Mouse (Mus musculus) hindbrain, embryonic 12.5 days (tissue): ENCODE results near the gene Icam5. TPM values are rescaled to one million over a fixed set of nuclear protein-coding genes. Genes with fewer than 3 reads are reported as not detected.
"Not testable (repeated sequence)": the region's sequence is repeated elsewhere in the genome, so short reads cannot be mapped to it uniquely, and the experiment has no call there.

Experiments used
- ATAC-seq: fragments of 200-750 bp; cut with Nextera tagmentation; 2 replicates; pipeline ENCODE4 v1.8.0; 2017; ENCODE audit warnings: moderate TSS enrichment; ENCODE audit not compliant: low FRiP score
- H3K27ac ChIP-seq: fragments of 300-500 bp; sonication (generic); 2 replicates; pipeline ENCODE4 v1.5.1; 2016; ENCODE audit warnings: mild to moderate bottlenecking
- H3K27me3 ChIP-seq: fragments of 300-500 bp; sonication (generic); 2 replicates; pipeline ENCODE4 v1.6.1; 2016; ENCODE audit warnings: mild to moderate bottlenecking
- H3K36me3 ChIP-seq: fragments of 300-500 bp; sonication (generic); 2 replicates; pipeline ENCODE4 v1.6.1; 2016; ENCODE audit warnings: mild to moderate bottlenecking
- H3K4me1 ChIP-seq: fragments of 300-500 bp; sonication (generic); 2 replicates; pipeline ENCODE4 v1.6.1; 2016
- H3K4me2 ChIP-seq: fragments of 300-500 bp; sonication (generic); replicated peaks from 2 replicates; pipeline ENCODE4 v1.6.1; 2016; ENCODE audit warnings: mild to moderate bottlenecking
- H3K4me3 ChIP-seq: fragments of 300-500 bp; sonication (generic); 2 replicates; pipeline ENCODE4 v1.5.1; 2016; ENCODE audit warnings: mild to moderate bottlenecking
- H3K9ac ChIP-seq: fragments of 300-500 bp; sonication (generic); 2 replicates; pipeline ENCODE4 v1.6.1; 2016; ENCODE audit warnings: mild to moderate bottlenecking, moderate library complexity
- H3K9me3 ChIP-seq: fragments of 300-500 bp; sonication (generic); replicated peaks from 2 replicates; pipeline ENCODE4 v1.6.1; 2016; ENCODE audit warnings: mild to moderate bottlenecking
- WGBS: fragments of 180-500 bp; shearing (Covaris S2); methylation state at CpG from one replicate; pipeline ENCODE4 v1.1.7; 2016; 5-methylcytosine and 5-hydroxymethylcytosine counted together
- polyA plus RNA-seq: library from polyadenylated mRNA; unstranded; fragments of >200 nt; fragmentation: Nextera tagmentation; extraction: Ambion mirVana; gene quantifications from 2 replicates; pipeline ENCODE4 v1.2.1, GENCODE M21; 2016

Gene Icam5
- polyA plus RNA-seq, 1 experiment from 2014 or later: 0.13 TPM

DNA sequence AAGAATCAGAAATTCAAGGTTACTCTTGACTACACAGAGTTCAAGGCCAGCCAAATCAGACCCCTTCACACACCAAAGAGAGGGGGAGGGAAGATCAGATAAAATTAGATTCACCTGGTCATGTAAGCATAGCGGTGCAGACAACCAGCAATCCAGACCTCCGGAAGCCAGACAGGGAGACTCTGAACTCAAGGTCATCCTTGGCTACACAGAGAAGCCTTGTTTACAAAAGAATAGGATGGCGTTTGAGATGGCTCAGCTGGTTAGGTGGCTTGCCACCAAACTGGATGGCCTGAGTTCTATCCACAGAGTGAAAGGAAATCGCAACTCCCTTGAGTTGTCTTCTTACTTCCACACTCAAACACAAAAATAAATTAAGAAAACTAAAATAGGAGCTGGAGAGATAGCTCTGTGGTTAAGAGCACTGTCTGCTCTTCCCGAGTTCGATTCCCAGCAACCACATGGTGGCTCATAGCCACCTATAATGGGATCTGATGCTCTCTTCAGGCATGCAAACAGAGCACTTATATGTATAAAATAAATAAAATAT lies 30.1 kb upstream of the Icam5 start:
- Histone ChIP-seq H3K27ac (no peak overlapping the region), H3K36me3 (peaks cover 22% of the 10 kb centered on the region), H3K4me3 (no peak overlapping the region), H3K4me2 (no peak overlapping the region), H3K9me3 (no peaks in the 10 kb centered on the region), H3K4me1 (peaks cover 9% of the 10 kb centered on the region), H3K9ac (0 out of 2 replicates have a peak overlapping the region, but pooled peaks have one; percentile 18), H3K27me3 (no peaks in the 10 kb centered on the region)
- ATAC-seq: no peak
- WGBS: 70% methylated on average over 6 of the region's 6 CpGs

DNA sequence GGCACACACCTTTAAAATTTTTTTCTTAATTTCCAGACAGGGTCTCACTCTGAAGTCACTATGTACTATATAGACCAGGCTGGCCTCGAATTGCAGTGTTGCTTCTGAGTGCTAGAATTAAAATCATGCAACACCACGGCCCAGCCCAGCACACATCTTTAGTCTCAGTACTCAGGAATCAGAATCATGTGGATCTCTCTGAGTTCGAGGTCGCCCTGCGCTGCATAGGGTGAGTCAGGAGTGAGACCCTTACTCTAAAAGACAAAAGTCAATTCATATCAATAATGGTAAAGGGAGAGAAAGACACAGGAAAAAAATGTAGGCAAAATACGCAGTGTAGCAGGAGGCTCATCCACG lies 29.6 kb upstream of the Icam5 start:
- Histone ChIP-seq H3K4me1 (peaks cover 9% of the 10 kb centered on the region), H3K9me3 (no peaks in the 10 kb centered on the region), H3K36me3 (peaks cover 28% of the 10 kb centered on the region), H3K27ac (peak overlapping the region; percentile 76), H3K27me3 (no peaks in the 10 kb centered on the region), H3K4me2 (peak overlapping the region; percentile 60), H3K9ac (peak overlapping the region; percentile 87), H3K4me3 (peak overlapping the region; percentile 84)
- WGBS: 11% methylated on average over 7 of the region's 7 CpGs
- ATAC-seq: peak; percentile 57

DNA sequence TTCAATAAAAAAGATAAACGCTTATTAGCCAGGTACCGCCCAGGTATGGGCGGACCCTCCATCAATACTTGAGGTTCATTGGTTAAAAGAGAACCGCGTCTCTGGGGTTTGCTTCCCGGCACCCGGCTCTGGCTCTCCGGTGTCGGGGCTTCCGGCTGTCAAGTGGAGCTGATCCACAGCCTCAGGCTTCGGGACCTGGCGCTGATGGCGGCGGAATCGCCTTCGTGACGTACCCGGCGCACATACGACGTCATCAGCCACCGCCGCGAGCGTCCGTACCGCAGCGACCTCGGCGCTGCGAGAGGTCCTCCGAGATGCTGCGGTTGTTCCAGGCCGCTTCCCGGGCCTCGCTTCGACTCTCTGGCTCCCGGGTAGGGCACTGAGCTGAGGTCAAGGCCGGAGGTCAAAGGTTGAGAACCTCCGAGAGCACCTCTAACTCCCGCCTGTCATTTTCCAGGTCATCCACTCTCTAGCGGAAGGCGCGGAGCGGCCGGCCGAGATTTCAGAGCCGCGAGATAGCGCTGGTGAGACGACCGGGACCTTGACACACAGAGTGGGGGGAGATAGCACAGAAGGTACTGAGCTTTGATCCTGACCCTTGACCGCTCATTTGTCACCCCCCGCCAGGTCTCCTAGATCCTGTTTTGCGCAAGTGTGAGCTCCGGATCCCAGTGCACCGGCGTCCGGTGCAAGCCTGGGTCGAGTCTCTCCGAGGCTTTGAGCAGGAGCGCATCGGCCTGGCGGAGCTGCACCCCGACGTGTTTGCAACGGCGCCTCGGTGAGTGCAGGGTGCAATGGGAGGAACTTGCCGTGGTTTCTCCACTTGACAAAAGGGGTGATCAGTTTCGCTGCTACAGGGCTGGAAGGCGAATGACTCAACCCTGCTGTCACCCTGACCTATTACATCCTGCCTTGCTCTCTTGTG lies 29.0 kb upstream of the Icam5 start, which contains the start of gene Mrpl4:
Gene Mrpl4, plus strand, starts transcription at position 112 of the 925 bp plus-strand sequence.
- Histone ChIP-seq H3K36me3 (peaks cover 34% of the 10 kb centered on the region), H3K4me1 (peaks cover 9% of the 10 kb centered on the region), H3K27me3 (no peaks in the 10 kb centered on the region), H3K4me2 (peak within 1 kb of the TSS; percentile 60), H3K9ac (peak within 1 kb of the TSS; percentile 87), H3K9me3 (no peaks in the 10 kb centered on the region), H3K4me3 (peak within 1 kb of the TSS; percentile 84), H3K27ac (peak within 1 kb of the TSS; percentile 76)
- WGBS: under 1% methylated on average over 72 of the region's 72 CpGs
- ATAC-seq: peak; percentile 91

DNA sequence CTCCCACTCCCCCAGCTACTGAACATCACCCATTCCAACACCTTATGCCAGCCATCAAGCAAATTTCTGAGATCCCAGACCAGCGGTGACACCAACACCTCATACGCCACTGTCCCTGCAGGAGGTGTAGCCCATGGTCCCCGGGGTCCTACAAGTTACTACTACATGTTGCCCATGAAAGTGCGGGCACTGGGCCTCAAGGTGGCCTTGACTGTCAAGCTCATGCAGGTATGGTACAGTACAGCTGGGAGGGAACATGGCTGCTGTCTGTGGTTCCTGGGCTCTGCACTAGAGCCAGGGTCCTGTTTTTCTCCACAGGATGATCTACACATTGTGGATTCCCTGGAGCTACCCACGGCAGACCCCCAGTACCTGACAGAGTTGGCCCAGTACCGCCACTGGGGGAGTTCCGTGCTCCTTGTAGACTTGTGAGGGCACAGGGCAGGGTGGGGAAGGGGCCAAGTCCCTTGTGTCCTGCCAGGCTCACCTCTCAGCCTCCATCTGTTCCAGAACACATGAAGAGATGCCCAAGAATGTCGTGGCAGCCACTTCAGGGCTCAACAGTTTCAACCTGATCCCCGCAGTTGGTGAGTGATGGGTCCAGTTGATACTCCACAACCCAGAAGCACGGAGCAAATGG lies 24.4 kb upstream of the Icam5 start:
- 94% methylated on average over 10 of the region's 10 CpGs for WGBS
- peaks cover 51% of the 10 kb centered on the region for H3K36me3 ChIP-seq
- H3K4me3 ChIP-seq: no peak overlapping the region
- ATAC-seq: no peak
- peaks cover 9% of the 10 kb centered on the region for H3K4me1 ChIP-seq
- H3K9ac ChIP-seq: no peak overlapping the region
- no peak overlapping the region for H3K27ac ChIP-seq
- no peaks in the 10 kb centered on the region for H3K9me3 ChIP-seq
- H3K4me2 ChIP-seq: no peak overlapping the region
- H3K27me3 ChIP-seq: peaks cover 10% of the 10 kb centered on the region

DNA sequence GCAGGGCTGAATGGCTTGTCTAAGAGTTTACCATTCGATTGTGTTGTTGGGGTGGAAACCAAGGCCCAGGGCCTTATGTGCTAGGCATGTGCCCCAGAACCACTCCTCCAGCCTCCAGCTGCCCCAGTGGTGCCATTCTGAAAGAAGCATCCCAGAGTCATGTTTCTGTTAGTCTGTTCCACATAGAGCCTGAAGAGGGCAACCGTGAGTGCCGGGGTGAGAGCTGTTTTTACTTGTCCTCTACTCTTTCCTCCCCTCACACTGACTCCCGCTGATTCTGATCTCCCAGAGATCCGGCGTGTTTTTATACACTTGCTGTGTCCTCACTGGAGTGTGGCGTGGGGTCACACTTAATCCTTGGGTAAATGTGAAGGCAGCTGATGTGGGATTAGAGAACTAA lies 23.9 kb upstream of the Icam5 start:
- H3K4me3 ChIP-seq: no peak overlapping the region
- H3K27ac ChIP-seq: no peak overlapping the region
- peaks cover 13% of the 10 kb centered on the region for H3K27me3 ChIP-seq
- peaks cover 51% of the 10 kb centered on the region for H3K36me3 ChIP-seq
- no peak overlapping the region for H3K9ac ChIP-seq
- 87% methylated on average over 7 of the region's 7 CpGs for WGBS
- H3K4me1 ChIP-seq: peaks cover 9% of the 10 kb centered on the region
- H3K9me3 ChIP-seq: no peaks in the 10 kb centered on the region
- no peak overlapping the region for H3K4me2 ChIP-seq
- ATAC-seq: no peak

DNA sequence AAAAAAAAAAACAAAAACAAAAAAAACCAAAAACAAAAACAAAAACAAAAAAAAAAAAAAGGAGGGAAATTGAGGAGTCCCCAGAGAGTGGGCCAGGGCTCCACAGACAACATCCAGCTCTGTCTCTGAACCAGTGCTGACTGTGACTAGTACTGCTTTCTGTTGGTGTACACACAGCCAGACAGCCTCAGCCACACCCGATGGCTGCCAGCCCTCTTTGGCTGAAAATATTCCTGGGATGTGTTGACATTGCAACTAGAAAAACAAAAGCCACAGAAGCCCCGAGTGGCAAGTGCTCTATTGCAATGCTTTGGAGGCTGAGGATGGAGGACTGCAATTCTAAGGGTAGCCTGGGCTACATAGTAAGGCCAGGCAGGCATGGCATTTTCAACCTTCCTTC lies 21.5 kb upstream of the Icam5 start:
- no peaks in the 10 kb centered on the region; the same call in 1 of the 2 replicates for H3K9me3 ChIP-seq
- no peak overlapping the region for H3K4me2 ChIP-seq
- no peak for ATAC-seq
- H3K4me3 ChIP-seq: no peak overlapping the region
- 67% methylated on average over 2 of the region's 2 CpGs for WGBS
- no peak overlapping the region for H3K9ac ChIP-seq
- peaks cover 41% of the 10 kb centered on the region for H3K36me3 ChIP-seq
- no peaks in the 10 kb centered on the region for H3K4me1 ChIP-seq
- no peak overlapping the region for H3K27ac ChIP-seq
- peaks cover 34% of the 10 kb centered on the region for H3K27me3 ChIP-seq

DNA sequence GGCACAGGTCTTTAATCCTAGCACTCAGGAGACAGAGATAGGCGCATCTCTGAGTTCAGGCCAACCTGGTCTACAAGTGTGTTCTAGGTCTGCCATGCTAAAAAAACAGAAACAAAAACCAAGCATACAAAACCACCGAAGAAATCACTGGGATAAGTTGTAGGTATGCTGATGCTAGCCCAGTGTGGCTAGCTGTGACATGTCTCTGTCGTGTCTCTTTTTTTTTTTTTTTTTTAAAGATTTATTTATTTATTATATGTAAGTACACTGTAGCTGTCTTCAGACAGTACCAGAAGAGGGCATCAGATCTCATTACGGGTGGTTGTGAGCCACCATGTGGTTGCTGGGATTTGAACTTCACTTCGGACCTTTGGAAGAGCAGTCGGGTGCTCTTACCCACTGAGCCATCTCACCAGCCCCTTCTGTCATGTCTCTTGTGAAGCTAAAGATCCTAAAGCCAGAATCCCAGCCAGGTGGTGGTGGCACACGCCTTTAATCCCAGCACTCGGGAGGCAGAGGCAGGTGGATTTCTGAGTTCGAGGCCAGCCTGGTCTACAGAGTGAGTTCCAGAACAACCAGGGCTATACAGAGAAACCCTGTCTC lies 20.8 kb upstream of the Icam5 start:
- 75% methylated on average over 9 of the region's 9 CpGs for WGBS
- not testable (repeated sequence) for H3K9me3 ChIP-seq, H3K9ac ChIP-seq, H3K4me1 ChIP-seq, ATAC-seq, H3K4me3 ChIP-seq, H3K27ac ChIP-seq, H3K4me2 ChIP-seq
- Histone ChIP-seq H3K27me3 (peaks cover 41% of the 10 kb centered on the region), H3K36me3 (peaks cover 34% of the 10 kb centered on the region)

DNA sequence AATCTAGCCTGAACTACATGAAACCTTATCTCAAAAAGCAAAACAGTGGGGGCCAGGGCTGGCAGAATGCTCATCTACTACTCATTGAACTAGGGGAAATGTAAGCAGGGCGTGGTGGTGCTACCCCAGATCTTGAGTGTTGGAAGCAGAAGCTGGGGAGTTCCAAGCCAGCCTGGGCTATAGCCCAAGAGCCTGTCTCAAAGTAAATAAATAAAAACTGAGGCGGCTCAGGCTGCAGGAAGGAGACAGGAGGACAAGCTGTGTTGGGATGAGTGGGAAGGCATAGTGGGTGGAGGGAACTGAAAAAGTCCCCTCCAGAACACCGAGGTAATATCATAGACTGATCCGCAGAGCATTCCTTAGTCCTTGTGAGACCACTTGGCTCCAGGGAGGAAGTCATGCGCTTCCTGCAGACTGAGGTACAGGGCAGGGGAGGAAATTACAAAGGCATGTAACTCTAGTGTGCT lies 20.0 kb upstream of the Icam5 start:
- peaks cover 50% of the 10 kb centered on the region for H3K27me3 ChIP-seq
- no peak overlapping the region for H3K4me3 ChIP-seq
- WGBS: 68% methylated on average over 5 of the region's 5 CpGs
- no peak overlapping the region for H3K9ac ChIP-seq
- peaks cover 27% of the 10 kb centered on the region for H3K36me3 ChIP-seq
- H3K4me2 ChIP-seq: no peak overlapping the region
- no peak overlapping the region for H3K27ac ChIP-seq
- H3K4me1 ChIP-seq: peaks cover 4% of the 10 kb centered on the region; the same call in 1 of the 2 replicates
- ATAC-seq: no peak
- no peaks in the 10 kb centered on the region; the same call in 1 of the 2 replicates for H3K9me3 ChIP-seq

DNA sequence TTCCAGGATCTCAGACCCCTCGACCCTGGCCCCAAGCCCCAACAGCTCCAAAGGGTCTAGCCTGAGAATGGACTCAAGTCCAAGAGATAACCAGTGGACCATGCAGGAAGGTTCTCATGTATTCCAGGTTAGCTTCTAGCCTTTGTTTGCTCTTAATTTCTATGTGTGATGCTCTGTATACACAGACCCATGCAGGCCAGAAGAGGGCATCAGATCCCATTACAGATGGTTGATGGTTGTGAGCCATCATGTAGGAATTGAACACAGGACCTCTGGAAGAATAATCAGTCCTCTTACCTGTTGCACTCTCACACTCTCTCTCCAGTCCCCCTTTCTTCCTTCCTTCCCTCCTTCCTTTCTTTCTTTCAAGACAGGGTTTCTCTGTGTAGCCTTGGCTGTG lies 19.5 kb upstream of the Icam5 start:
- H3K4me3 ChIP-seq: no peak overlapping the region
- H3K9ac ChIP-seq: no peak overlapping the region
- H3K4me2 ChIP-seq: no peak overlapping the region
- WGBS: 52% methylated on average over 1 of the region's 1 CpGs
- H3K27ac ChIP-seq: no peak overlapping the region
- H3K27me3 ChIP-seq: peaks cover 55% of the 10 kb centered on the region
- peaks cover 4% of the 10 kb centered on the region; the same call in 1 of the 2 replicates for H3K4me1 ChIP-seq
- no peaks in the 10 kb centered on the region; the same call in 1 of the 2 replicates for H3K9me3 ChIP-seq
- peaks cover 22% of the 10 kb centered on the region for H3K36me3 ChIP-seq
- no peak for ATAC-seq

DNA sequence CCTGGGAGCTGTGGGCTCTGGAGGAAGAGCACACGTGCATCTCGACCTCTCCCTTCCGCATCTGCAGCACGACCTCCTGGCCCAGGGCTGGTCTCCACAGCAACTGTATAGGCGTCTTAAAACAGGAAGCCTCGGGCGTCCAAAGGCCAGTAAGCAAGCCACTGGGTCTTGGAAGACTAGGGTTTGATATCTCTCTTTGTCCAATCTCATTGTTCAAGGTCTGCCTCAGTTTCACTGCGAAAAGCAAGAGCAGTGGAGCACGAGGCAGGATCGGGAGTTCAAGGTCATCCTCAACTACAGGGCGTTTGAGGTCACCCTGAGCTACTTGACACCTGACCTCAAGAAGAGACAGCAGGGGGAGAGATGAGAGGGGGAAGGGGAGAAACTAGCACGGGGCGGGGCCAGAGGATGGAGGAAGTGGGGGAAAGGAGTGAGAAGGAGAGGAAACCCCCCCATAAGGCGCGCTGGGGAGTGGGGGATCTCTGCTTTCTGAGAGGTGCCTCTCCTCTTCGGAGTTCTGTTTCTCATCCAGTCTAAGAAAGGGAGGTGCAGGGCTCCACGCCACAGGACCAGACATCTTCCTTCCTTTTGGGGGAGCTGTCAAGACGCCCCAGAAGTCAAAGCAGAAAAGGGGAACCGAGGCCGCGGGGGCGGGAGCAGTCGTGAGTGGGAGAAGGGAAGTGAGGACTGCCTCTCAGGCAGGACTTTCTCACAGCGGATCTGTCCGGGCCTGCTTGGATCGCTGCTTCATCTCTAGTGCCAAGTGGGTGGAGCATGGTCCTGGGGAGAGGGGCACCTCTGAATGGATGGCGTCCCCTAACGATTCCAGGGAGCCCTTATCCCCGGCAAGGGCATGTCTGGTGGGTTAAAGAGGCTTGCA lies 16.9 kb upstream of the Icam5 start:
- Histone ChIP-seq H3K4me1 (peaks cover 4% of the 10 kb centered on the region; the same call in 1 of the 2 replicates), H3K27ac (no peak overlapping the region), H3K4me2 (peak overlapping the region; percentile 44), H3K4me3 (peak overlapping the region; percentile 21), H3K9me3 (no peaks in the 10 kb centered on the region; the same call in 1 of the 2 replicates), H3K36me3 (no peaks in the 10 kb centered on the region), H3K9ac (no peak overlapping the region), H3K27me3 (peaks cover 69% of the 10 kb centered on the region)
- no peak for ATAC-seq
- 2% methylated on average over 29 of the region's 29 CpGs for WGBS

DNA sequence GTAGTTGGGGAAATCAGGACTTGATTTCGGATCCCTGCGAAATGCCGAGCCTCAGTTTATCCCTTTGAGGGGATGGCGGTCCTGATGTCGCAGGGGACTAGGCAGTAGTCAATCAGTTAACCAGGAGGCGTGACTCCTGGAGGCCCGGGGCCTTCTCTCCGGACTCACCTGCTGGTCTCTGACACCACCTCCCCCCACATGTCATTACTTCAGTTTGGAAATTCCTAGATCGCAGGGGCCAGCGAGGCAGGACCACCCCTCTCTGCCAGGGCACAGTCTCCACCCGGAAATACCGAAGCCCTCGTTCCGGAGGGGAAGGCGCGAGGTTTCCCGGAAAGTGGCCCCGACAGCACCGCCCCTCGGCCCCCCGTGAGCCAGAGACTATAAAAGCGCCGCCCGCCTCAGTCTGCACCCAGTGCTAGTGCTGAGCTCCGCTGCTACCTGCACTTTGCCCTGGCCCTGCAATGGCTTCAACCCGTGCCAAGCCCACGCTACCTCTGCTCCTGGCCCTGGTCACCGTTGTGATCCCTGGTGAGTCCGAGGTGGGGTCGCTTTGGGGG lies 16.2 kb upstream of the Icam5 start, which contains the start of gene Icam1:
Gene Icam1, plus strand, starts transcription at position 415 of the 560 bp plus-strand sequence.
- Histone ChIP-seq H3K27ac (no peak within 1 kb of the TSS), H3K4me1 (peaks cover 4% of the 10 kb centered on the region; the same call in 1 of the 2 replicates), H3K9ac (peak within 1 kb of the TSS; percentile 38; the same call in 1 of the 2 replicates), H3K9me3 (no peaks in the 10 kb centered on the region; the same call in 1 of the 2 replicates), H3K36me3 (no peaks in the 10 kb centered on the region), H3K4me2 (peak within 1 kb of the TSS; percentile 44), H3K27me3 (peaks cover 73% of the 10 kb centered on the region), H3K4me3 (peak within 1 kb of the TSS; percentile 21)
- under 1% methylated on average over 30 of the region's 30 CpGs for WGBS
- ATAC-seq: no peak
